Mouse (Mus musculus): ENCODE measurements at regions not wholly inside any gene's neighbourhood (a gene's known extent, or its start where the extent isn't known, plus 50 kb on each side); places are given as distances from the start of the nearest gene placed in this dataset.
A peak's percentile ranks its signal among the peaks of the same experiment; 100 is the strongest.
"Not testable (repeated sequence)": the region's sequence is repeated elsewhere in the genome, so short reads cannot be mapped to it uniquely, and the experiment has no call there.

- DNase-seq (ENCODE audit: low read depth, low spot score), result no peak
These were observed 212.8 kb upstream of the Prok2 start for GRCm38 (mm10) chr6:99938949-99939348.

DNA sequence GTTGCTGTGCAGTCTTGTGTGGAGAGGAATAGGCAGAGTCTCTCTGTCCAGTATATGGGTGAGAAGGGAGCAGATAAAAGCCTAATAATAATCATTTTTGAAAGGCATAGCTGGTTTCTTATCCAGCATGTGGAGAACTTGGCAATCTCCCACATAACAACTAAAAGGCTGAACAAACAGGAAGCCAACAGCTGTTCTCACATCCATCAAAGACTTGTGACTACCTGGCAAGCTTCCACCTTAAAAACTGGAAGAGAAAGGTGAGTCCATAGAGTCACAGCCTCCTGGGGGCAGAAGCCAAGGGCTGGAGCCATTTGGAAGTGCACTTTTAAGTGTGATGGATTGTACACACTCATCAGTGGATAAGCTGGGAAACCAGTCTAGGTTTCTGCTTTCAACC lies 210.5 kb upstream of the Prok2 start:
- DNase-seq (ENCODE audit: low read depth, low spot score), result no peak

- no peak for DNase-seq (ENCODE audit: low read depth, low spot score)
These were observed 209.2 kb upstream of the Prok2 start for GRCm38 (mm10) chr6:99935373-99935772.

DNA sequence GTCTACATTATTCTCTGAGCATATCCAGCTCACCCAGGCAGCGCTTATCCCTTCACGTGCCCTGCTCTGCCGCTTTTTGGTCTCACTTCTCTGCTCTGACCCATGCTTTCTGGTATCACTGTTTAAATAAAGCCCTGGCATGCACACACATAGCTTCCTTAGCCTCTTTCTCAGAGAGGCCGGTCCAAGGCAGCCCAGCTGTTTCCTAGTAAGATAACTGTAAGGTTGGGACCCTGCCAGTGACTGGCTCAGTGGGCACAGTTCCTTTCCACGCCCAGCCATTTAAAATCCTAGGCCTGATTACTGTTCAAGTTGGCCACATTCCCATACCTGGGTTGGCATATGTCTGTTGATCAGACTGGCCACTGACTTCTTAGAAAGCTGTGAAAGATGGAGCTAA lies 208.2 kb upstream of the Prok2 start:
- DNase-seq (ENCODE audit: low read depth, low spot score), result no peak

GRCm38 (mm10) chr6:99933404-99933803 lies 207.2 kb upstream of the Prok2 start:
- DNase-seq (ENCODE audit: low read depth, low spot score), result peak; percentile 4

DNA sequence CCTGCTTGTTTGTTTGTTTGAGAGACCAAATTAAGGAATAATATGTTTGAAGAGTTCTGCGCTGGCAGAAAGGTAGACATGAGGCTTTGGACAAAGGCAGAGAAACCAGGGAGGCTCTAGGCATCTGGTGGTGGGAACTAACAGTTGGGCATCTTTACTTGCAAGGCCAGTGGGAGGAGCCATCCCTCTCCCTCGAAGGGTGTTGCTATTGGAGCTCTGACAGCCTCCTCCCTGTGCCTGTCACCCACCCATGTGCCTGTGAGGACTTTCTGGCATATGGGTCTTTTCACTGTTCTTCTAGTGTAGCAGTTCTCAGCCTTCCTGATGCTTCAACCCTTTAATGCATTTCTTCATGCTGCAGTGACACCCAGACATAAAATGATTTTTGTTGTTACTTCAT lies 206.7 kb upstream of the Prok2 start:
- DNase-seq (ENCODE audit: low read depth, low spot score), result no peak

- DNase-seq (ENCODE audit: low read depth, low spot score), result no peak
These were observed 206.2 kb upstream of the Prok2 start for GRCm38 (mm10) chr6:99932405-99932804.

- no peak for DNase-seq (ENCODE audit: low read depth, low spot score)
These were observed 205.4 kb upstream of the Prok2 start for GRCm38 (mm10) chr6:99931588-99931987.

DNA sequence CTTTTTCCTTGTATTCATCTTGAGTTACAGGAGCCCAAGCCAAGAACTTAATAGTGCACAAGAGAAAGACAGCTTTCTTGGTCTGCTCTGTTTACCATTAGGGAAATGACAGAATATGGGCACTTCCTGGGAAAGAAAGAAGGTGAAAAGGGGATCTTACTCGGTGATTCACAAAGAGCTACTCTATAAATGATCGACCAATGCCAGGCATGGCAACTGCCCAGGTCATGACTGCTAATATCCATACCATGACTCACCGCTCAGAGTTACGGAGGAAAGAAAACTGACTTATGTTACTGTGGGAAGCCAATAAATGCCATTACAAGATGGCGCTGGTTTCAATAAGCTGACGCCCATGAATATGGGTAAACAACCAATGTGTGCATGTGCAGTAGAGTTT lies 204.1 kb upstream of the Prok2 start:
- DNase-seq (ENCODE audit: low read depth, low spot score), result no peak

- no peak for DNase-seq (ENCODE audit: low read depth, low spot score)
These were observed 201.9 kb upstream of the Prok2 start for GRCm38 (mm10) chr6:99927933-99928555.

- no peak for DNase-seq (ENCODE audit: low read depth, low spot score)
These were observed 198.0 kb upstream of the Prok2 start for GRCm38 (mm10) chr6:99924181-99924580.

- no peak for DNase-seq (ENCODE audit: low read depth, low spot score)
These were observed 195.8 kb upstream of the Prok2 start for GRCm38 (mm10) chr6:99921966-99922365.

DNA sequence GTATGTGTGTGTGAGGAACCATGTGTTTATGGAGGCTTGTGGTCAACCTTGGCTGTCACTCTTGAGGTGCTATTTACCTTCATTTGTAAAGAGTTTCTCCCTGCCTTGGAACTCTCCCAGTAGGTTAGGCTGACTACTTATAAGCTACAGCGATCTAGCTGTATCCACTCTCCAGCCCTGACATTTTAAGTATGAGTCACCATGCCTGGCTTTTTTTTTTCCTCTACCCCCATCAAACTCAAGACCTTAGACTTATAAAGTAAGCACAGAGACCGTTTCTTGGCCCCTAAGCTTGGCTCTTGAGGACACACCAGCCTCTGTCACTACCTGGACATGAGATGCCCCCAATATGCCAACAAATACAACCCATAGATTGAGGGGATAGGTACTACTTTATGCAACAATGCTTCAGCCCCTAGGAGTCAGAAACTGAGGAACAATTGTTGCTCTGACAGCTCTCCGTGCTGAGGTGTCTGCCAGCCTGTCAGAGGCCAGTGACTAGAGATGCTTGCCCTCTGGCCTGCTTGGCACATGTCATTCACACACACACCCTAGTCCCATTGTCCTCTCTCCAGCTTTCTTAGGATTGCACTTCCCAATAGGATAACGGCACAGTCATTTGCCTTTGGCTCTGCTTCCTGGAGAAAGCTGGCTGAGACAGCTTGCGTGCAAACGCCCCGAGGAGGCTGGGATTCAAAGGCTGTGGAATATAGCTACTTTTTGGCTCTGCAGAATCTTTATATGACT lies 193.8 kb upstream of the Prok2 start:
- DNase-seq (ENCODE audit: low read depth, low spot score), result no peak

- DNase-seq (ENCODE audit: low read depth, low spot score), result no peak
These were observed 192.2 kb upstream of the Prok2 start for GRCm38 (mm10) chr6:99918351-99918750.

DNA sequence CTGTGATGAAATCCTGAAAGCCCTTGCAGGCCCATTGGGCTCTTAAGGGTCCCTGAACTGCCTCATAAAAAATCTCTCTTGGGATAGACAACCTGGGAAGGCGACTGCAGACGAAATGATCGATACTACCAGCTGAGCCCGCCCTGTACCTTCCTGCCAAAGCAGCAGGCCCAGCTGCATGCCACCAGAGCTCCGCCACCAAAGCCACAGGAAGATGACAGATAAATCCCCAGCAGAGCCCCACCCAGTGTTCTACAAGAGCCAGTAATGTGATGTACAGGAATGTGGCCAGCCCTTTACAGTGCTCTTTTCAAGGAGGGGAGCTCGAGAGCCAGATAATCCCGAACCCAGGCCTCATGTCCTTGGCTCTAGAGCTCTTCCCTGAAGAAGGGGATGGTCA lies 183.7 kb upstream of the Prok2 start:
- no peak for DNase-seq (ENCODE audit: low read depth, low spot score)

- DNase-seq (ENCODE audit: low read depth, low spot score), result no peak
These were observed 183.3 kb upstream of the Prok2 start for GRCm38 (mm10) chr6:99909459-99909858.

DNA sequence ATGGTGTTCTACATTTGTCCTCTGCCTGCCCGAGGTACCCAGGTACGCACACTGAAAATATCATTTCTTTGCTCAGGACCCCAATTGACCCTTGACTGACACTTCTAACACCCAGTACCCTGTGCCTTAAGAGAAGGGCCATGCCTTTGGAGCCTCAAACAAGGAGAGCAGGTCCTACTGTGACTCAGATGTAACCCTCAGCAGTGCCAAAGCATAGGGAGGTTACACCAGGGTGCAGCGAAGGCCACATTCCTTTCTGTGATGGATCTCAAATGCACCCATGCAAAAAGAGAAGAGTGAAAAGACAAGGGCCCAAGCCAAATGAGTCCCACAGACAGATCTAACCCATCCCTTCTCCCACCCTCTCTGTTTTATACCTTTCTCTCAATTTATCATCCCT lies 181.9 kb upstream of the Prok2 start:
- DNase-seq (ENCODE audit: low read depth, low spot score), result no peak

GRCm38 (mm10) chr6:99905194-99905593 lies 179.0 kb upstream of the Prok2 start:
- no peak for DNase-seq (ENCODE audit: low read depth, low spot score)

DNA sequence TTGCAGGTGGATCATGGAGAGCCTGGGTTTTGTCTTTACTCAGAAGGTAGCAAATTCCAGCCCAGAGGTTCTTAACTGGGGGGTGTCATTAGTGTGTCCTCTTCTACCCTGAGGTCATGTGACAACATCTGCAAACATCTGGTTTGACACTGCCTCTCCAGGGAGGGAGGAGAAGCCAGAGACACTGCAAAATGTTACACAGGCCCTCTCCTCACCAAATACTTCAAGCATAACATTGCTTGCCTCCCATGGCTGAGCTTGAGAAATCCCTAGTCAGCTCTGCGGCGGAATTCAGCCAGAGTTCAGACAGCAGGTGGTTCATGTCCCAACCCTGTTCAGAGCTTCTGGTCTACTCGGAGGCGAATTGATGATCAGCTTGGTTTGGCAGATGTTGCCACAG lies 178.4 kb upstream of the Prok2 start:
- DNase-seq (ENCODE audit: low read depth, low spot score), result no peak

GRCm38 (mm10) chr6:99904044-99904443 lies 177.9 kb upstream of the Prok2 start:
- DNase-seq (ENCODE audit: low read depth, low spot score), result not testable (repeated sequence)

DNA sequence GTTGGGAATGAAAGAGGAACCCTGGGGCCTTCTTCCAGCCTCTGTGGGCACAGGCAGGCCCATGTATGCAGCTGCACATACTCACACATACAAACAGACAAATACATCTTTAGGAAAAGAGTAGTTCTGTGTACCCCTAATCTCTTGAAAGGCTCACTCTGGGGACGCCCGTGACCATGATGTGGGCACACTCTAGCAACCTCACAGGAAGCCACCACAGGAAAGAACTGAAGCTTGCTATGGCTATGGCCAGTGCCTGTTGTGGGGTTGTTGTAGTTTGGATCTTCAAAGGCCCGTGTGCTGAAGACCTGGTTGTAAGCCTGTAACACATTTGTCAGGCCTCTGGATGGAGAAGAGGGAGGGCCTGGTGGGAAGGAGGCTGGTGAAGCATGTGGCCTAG lies 175.4 kb upstream of the Prok2 start:
- DNase-seq (ENCODE audit: low read depth, low spot score), result no peak

DNA sequence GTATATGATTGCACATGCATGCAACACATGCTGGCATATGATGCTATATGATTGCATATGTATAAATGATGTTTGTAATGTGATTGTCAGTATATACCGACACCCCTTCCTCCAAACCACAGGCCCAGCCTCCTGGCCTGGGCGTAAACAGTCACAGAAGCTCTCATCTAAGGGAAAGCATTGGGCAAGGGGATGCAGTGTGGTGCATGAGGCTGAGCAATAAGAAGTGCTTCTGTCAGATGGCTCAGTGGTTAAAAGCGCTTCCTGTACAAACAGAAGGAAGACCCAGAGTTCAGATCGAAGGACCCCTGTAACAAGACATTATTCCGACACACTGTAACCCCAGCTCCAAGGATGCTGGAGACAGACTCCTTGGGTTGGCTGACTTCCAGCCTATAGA lies 175.0 kb upstream of the Prok2 start:
- DNase-seq (ENCODE audit: low read depth, low spot score), result no peak

- DNase-seq (ENCODE audit: low read depth, low spot score), result no peak
These were observed 173.5 kb upstream of the Prok2 start for GRCm38 (mm10) chr6:99899704-99900103.

DNA sequence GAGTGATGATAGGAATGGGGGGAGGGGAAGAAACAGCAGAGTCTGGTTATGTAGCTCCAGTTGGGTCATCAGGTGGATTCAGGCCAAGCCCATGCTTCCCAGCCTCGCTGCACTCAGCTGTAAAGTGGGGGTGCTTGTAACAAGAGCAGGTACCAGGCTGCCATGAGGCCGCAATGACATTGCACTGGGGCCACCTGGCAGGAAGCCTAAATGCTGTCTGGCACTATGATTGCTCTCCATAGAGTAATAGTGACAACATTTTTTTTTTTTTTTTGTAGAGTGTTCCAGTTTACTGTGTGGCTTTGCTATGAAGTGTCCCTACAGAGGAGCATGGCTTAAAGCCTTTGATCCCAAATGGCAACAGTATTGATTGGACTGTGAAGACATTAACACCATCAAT lies 171.9 kb upstream of the Prok2 start:
- DNase-seq (ENCODE audit: low read depth, low spot score), result no peak
